Mouse (Mus musculus) cerebellum, adult 2 months (tissue): ENCODE data around the gene Il31ra.

ENCODE experiments used
- CTCF ChIP-seq: fragments of 200-500 bp; IDR thresholded peaks from 2 replicates; pipeline ENCODE4 v1.5.1; 2011; ENCODE audit warnings: low read depth, mild to moderate bottlenecking, control low read depth, low read length, moderate library complexity, borderline replicate concordance; ENCODE audit not compliant: insufficient read depth
- POLR2A ChIP-seq: fragments of 200-500 bp; IDR thresholded peaks from 2 replicates; pipeline ENCODE4 v1.6.1; 2011; ENCODE audit warnings: low read length, control low read depth, borderline replicate concordance; ENCODE audit not compliant: insufficient read depth

- TF ChIP-seq CTCF (no peak), POLR2A (no peak)
Observed at GRCm38 (mm10) chr13:112581796-112582195, 12.4 kb downstream of the Il31ra start.
